Mouse (Mus musculus): ENCODE data around the gene Btn2a2. TPM values are rescaled to one million over a fixed set of nuclear protein-coding genes. Genes with fewer than 3 reads are reported as not detected.
A peak's percentile ranks its signal among the peaks of the same experiment; 100 is the strongest.

Gene Btn2a2
- polyA plus RNA-seq, 1 experiment from 2014 or later, result 0.07 TPM

GRCm38 (mm10) chr13:23459264-23459846, 29.3 kb downstream of the Btn2a2 start:
- Histone ChIP-seq H3K4me3 (ENCODE audit: low read depth, low read length) (no peak overlapping the region), H3K4me1 (ENCODE audit: insufficient read depth, low read depth, low read length) (no peaks in the 10 kb centered on the region; the same call in 1 of the 2 replicates), H3K27ac (ENCODE audit: low read length) (no peak overlapping the region), H3K36me3 (ENCODE audit: insufficient read depth, low read length) (no peaks in the 10 kb centered on the region), H3K9me3 (ENCODE audit: low read length) (no peaks in the 10 kb centered on the region), H3K27me3 (replicated peaks; ENCODE audit: insufficient read depth, low read length) (no peaks in the 10 kb centered on the region), H3K4me2 (replicated peaks; ENCODE audit: low read depth, low read length) (no peak overlapping the region), H3K9ac (replicated peaks; ENCODE audit: low read depth) (no peak overlapping the region)
- no peak for TF ChIP-seq CTCF (IDR thresholded peaks at IDR 0.05)
- no peak for TF ChIP-seq EP300 (IDR thresholded peaks at IDR 0.05)
- ATAC-seq (no peak), DNase-seq (ENCODE audit: low spot score) (no peak)
- 25% methylated on average over 15 of the region's 15 CpGs for WGBS

DNA sequence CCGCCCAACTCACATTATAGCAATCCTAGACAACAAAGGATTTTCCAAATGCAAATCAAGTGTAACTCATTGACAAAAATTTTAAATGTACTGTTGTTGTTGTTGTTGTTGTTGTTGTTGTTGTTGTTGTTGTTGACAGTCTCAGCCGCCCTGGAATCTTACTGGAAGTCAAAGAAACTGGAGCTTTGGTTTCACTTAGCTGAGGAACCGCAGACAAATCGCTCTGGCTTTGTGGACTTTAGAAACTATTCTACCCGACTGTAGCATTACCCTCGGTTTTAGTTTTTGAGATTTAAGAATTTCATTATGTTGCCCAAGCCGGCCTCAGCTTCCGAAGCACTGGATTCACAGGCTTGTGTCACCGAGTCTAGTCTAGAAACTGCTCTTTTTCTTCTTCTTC, 34.7 kb downstream of the Btn2a2 start:
- WGBS, result 1% methylated on average over 9 of the region's 9 CpGs
- DNase-seq (ENCODE audit: low spot score), result peak; percentile 50
- H3K9me3 ChIP-seq (ENCODE audit: low read length), result no peaks in the 10 kb centered on the region
- H3K4me2 ChIP-seq (replicated peaks; ENCODE audit: low read depth, low read length), result peak overlapping the region; percentile 58
- no peaks in the 10 kb centered on the region for H3K36me3 ChIP-seq (ENCODE audit: insufficient read depth, low read length)
- peak overlapping the region; percentile 68 for H3K27ac ChIP-seq (ENCODE audit: low read length)
- TF ChIP-seq CTCF (IDR thresholded peaks at IDR 0.05) (no peak), EP300 (IDR thresholded peaks at IDR 0.05) (no peak)
- peak overlapping the region; percentile 59 for H3K4me3 ChIP-seq (ENCODE audit: low read depth, low read length)
- H3K9ac ChIP-seq (replicated peaks; ENCODE audit: low read depth), result peak overlapping the region; percentile 39
- no peaks in the 10 kb centered on the region for H3K27me3 ChIP-seq (replicated peaks; ENCODE audit: insufficient read depth, low read length)
- H3K4me1 ChIP-seq (ENCODE audit: insufficient read depth, low read depth, low read length), result no peaks in the 10 kb centered on the region
- ATAC-seq, result 0 out of 2 replicates have a peak, but pooled peaks have one; percentile 20

DNA sequence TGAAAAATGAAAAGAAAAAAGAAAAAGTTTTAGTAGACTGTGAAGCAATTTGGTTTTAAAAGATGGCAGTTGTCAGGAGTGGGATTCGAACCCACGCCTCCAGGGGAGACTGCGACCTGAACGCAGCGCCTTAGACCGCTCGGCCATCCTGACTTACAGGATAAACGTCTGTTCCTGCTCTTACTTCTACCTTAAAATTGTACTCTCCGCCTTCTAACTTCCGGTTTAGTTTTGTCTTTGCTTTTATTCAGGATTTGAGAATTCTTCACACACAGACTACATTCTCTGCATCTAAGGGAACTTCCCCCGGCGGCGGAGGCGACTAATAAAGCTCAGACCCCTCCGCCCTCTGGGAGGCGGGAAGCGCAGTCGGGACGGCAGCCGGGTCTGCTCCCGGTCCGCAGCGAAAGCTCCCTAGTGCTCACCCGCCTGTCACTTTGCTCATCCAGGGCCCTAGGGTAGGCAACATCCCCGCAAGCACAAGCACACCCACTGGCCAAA, 35.2 kb downstream of the Btn2a2 start:
- H3K36me3 ChIP-seq (ENCODE audit: insufficient read depth, low read length), result no peaks in the 10 kb centered on the region
- ATAC-seq (peak; percentile 86), DNase-seq (ENCODE audit: low spot score) (peak; percentile 88)
- WGBS, result under 1% methylated on average over 25 of the region's 25 CpGs
- no peaks in the 10 kb centered on the region for H3K4me1 ChIP-seq (ENCODE audit: insufficient read depth, low read depth, low read length)
- peak overlapping the region; percentile 58 for H3K4me2 ChIP-seq (replicated peaks; ENCODE audit: low read depth, low read length)
- peak overlapping the region; percentile 39 for H3K9ac ChIP-seq (replicated peaks; ENCODE audit: low read depth)
- H3K27me3 ChIP-seq (replicated peaks; ENCODE audit: insufficient read depth, low read length), result no peaks in the 10 kb centered on the region
- peak overlapping the region; percentile 68 for H3K27ac ChIP-seq (ENCODE audit: low read length)
- TF ChIP-seq CTCF (IDR thresholded peaks at IDR 0.05) (no peak), EP300 (IDR thresholded peaks at IDR 0.05) (peak; percentile 52; the same call in 1 of the 2 replicates)
- no peaks in the 10 kb centered on the region for H3K9me3 ChIP-seq (ENCODE audit: low read length)
- H3K4me3 ChIP-seq (ENCODE audit: low read depth, low read length), result peak overlapping the region; percentile 59

- H3K4me1 ChIP-seq (ENCODE audit: insufficient read depth, low read depth, low read length), result no peaks in the 10 kb centered on the region
- peak; percentile 76 for DNase-seq (ENCODE audit: low spot score)
- no peak for ATAC-seq
- no peaks in the 10 kb centered on the region for H3K9me3 ChIP-seq (ENCODE audit: low read length)
- H3K4me3 ChIP-seq (ENCODE audit: low read depth, low read length), result peak overlapping the region; percentile 47
- no peaks in the 10 kb centered on the region for H3K36me3 ChIP-seq (ENCODE audit: insufficient read depth, low read length)
- H3K4me2 ChIP-seq (replicated peaks; ENCODE audit: low read depth, low read length), result peak overlapping the region; percentile 68
- H3K27ac ChIP-seq (ENCODE audit: low read length), result no peak overlapping the region
- no peak for TF ChIP-seq CTCF (IDR thresholded peaks at IDR 0.05)
- TF ChIP-seq EP300 (IDR thresholded peaks at IDR 0.05), result no peak
- H3K27me3 ChIP-seq (replicated peaks; ENCODE audit: insufficient read depth, low read length), result no peaks in the 10 kb centered on the region
- H3K9ac ChIP-seq (replicated peaks; ENCODE audit: low read depth), result no peak overlapping the region
- WGBS, result 1% methylated on average over 15 of the region's 15 CpGs
Observed at GRCm38 (mm10) chr13:23450398-23450797, 38.3 kb downstream of the Btn2a2 start.

DNA sequence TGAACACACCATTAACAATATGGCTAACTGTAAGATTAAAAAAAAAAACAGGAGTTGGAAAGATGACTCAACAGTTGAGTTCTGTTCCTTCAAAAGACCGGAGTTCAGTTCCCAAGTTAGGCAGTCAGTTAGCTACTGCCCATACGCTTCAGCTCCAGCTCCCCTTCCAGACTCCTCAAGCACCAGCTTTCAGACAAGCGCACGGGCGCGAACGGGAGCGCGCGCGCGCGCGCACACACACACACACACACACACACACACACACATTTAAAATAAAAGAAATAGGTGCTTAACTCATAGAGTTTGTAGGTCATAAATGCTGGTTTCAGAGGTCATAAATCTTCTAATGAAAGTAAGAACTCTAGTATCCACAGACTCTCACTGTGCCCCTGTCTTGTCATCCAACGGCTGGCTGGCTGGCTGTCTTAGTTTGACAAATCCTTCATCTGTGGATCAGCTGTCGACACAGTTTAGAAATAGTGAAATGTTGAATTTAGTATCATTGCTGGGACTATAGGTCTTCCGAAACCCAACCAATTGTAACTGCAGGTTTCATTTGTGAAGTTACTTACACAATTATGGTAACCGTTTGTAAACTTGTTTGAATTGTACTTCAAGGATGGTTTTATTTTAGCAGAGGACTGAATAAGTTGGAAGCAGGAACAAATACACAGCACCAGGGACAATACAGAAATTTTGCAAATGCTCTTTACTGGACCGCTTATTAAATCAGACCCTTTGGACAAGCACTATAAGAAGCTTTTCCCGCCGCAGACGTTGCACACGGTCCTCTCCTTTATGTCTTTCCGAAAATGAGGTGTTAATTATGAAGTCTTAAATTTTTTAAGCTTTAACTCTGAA, 39.2 kb downstream of the Btn2a2 start:
- Histone ChIP-seq H3K27ac (ENCODE audit: low read length) (no peak overlapping the region), H3K9ac (replicated peaks; ENCODE audit: low read depth) (peak overlapping the region; percentile 26; the same call in 1 of the 2 replicates), H3K4me3 (ENCODE audit: low read depth, low read length) (peak overlapping the region; percentile 47), H3K36me3 (ENCODE audit: insufficient read depth, low read length) (no peaks in the 10 kb centered on the region), H3K4me1 (ENCODE audit: insufficient read depth, low read depth, low read length) (no peaks in the 10 kb centered on the region), H3K9me3 (ENCODE audit: low read length) (no peaks in the 10 kb centered on the region), H3K4me2 (replicated peaks; ENCODE audit: low read depth, low read length) (peak overlapping the region; percentile 68), H3K27me3 (replicated peaks; ENCODE audit: insufficient read depth, low read length) (no peaks in the 10 kb centered on the region)
- TF ChIP-seq CTCF (IDR thresholded peaks at IDR 0.05), result no peak
- no peak for TF ChIP-seq EP300 (IDR thresholded peaks at IDR 0.05)
- ATAC-seq, result no peak
- under 1% methylated on average over 24 of the region's 24 CpGs for WGBS
- peak; percentile 92 for DNase-seq (ENCODE audit: low spot score)

DNA sequence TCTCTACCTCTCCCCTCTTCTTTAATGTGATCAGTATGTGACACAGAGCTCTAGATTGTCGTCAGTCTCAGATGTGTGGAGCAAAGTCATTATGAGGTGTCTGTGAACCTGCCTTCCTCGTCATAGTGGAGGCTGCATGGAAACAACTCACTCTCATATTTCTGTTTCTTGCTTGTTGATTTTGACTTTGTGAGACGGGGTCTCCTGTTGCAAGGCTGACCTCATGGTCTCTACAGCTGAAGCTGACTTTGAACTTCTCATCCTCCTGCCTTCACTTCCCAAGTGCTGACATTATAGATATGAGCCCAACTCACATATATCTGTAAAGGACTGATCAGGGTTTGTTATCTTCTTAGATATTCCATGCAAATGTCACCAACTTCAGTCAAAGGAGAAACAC, 39.9 kb downstream of the Btn2a2 start:
- no peak for ATAC-seq
- Histone ChIP-seq H3K27me3 (replicated peaks; ENCODE audit: insufficient read depth, low read length) (no peaks in the 10 kb centered on the region), H3K9ac (replicated peaks; ENCODE audit: low read depth) (no peak overlapping the region), H3K4me2 (replicated peaks; ENCODE audit: low read depth, low read length) (peak overlapping the region; percentile 68), H3K4me3 (ENCODE audit: low read depth, low read length) (0 out of 2 replicates have a peak overlapping the region, but pooled peaks have one; percentile 47), H3K4me1 (ENCODE audit: insufficient read depth, low read depth, low read length) (no peaks in the 10 kb centered on the region), H3K9me3 (ENCODE audit: low read length) (no peaks in the 10 kb centered on the region), H3K27ac (ENCODE audit: low read length) (no peak overlapping the region), H3K36me3 (ENCODE audit: insufficient read depth, low read length) (no peaks in the 10 kb centered on the region)
- DNase-seq (ENCODE audit: low spot score), result no peak
- WGBS, result 43% methylated on average over 3 of the region's 3 CpGs
- no peak for TF ChIP-seq CTCF (IDR thresholded peaks at IDR 0.05)
- no peak for TF ChIP-seq EP300 (IDR thresholded peaks at IDR 0.05)
